Mouse (Mus musculus) small intestine, adult 2 months (tissue): ENCODE data around the gene Batf. TPM values are rescaled to one million over a fixed set of nuclear protein-coding genes. Genes with fewer than 3 reads are reported as not detected.

Experiments
- H3K27ac ChIP-seq: fragments of 200-500 bp; 2 replicates; pipeline ENCODE4 v1.5.1; 2012; ENCODE audit warnings: low read depth, low read length, control low read depth, inconsistent platforms; ENCODE audit not compliant: insufficient read depth
- H3K27me3 ChIP-seq: fragments of 200-500 bp; 2 replicates; pipeline ENCODE4 v1.6.1; 2012; ENCODE audit warnings: mild to moderate bottlenecking, moderate library complexity, low read length, inconsistent platforms; ENCODE audit not compliant: control insufficient read depth, insufficient read depth
- H3K36me3 ChIP-seq: fragments of 200-500 bp; 2 replicates; pipeline ENCODE4 v1.6.1; 2012; ENCODE audit warnings: mild to moderate bottlenecking, low read length, control low read depth, inconsistent platforms; ENCODE audit not compliant: control insufficient read depth, insufficient read depth
- H3K4me1 ChIP-seq: fragments of 200-500 bp; 2 replicates; pipeline ENCODE4 v1.6.1; 2012; ENCODE audit warnings: low read length, inconsistent platforms, mixed read lengths; ENCODE audit not compliant: control insufficient read depth, insufficient read depth, insufficient read length
- H3K4me3 ChIP-seq: fragments of 200-500 bp; 2 replicates; pipeline ENCODE4 v1.5.1; 2012; ENCODE audit warnings: low read depth, mild to moderate bottlenecking, control low read depth, inconsistent platforms, low read length, moderate library complexity
- CTCF ChIP-seq: fragments of 200-500 bp; IDR thresholded peaks from 2 replicates; pipeline ENCODE4 v1.5.1; 2012; ENCODE audit warnings: low read depth, mild to moderate bottlenecking, control low read depth, inconsistent platforms, low read length, moderate library complexity, mixed read lengths; ENCODE audit not compliant: insufficient replicate concordance, insufficient read length; ENCODE audit errors: extremely low read depth
- POLR2A ChIP-seq: fragments of 200-500 bp; IDR thresholded peaks from 2 replicates; pipeline ENCODE4 v1.6.1; 2012; ENCODE audit warnings: low read depth, mild to moderate bottlenecking, control low read depth, inconsistent platforms, low read length, moderate library complexity
- WGBS: fragments of 180-500 bp; shearing (Covaris S2); methylation state at CpG from one replicate; pipeline ENCODE4 v1.1.7; 2018; 5-methylcytosine and 5-hydroxymethylcytosine counted together
- polyA plus RNA-seq: library from polyadenylated mRNA; depleted of rRNA; stranded (reverse); fragments of >200 nt; gene quantifications from 2 replicates; pipeline ENCODE4 v1.2.3, GENCODE M21; 2012; rRNA removed

Batf gene
- 4.2 and 7.1 TPM in 2 replicates for polyA plus RNA-seq

- H3K4me1 ChIP-seq, result no peaks in the 10 kb centered on the region
- H3K27me3 ChIP-seq, result no peaks in the 10 kb centered on the region
- WGBS, result 28% methylated on average over 22 of the region's 22 CpGs
- TF ChIP-seq POLR2A (0 out of 2 replicates have a peak, but pooled peaks have one; percentile 9), CTCF (no peak)
- peak within 1 kb of the TSS; percentile 90 for H3K4me3 ChIP-seq
- H3K36me3 ChIP-seq, result no peaks in the 10 kb centered on the region
- H3K27ac ChIP-seq, result peak within 1 kb of the TSS; percentile 68
Observed at GRCm38 (mm10) chr12:85686466-85687216, at the start of gene Batf. Batf (plus strand) TSS chr12:85686669.

DNA sequence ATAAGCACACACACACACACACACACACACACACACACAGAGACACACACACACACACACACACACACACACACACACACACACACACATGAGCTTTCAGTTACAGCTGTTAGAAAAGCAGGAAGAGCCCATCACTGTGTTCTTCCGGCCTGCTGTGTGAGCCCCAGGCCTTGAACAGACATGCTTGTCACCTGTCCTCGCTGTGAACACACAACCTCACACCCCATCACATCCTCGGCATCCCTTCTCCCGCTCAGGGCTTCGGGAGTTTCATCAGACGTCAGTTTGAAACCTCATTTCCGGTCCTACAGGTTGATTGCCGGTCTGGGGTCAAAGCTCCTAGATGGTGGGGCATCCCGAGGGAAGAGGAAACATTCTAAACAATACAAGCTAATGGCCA lies 48.5 kb upstream of the Batf start:
- peaks cover 19% of the 10 kb centered on the region for H3K4me1 ChIP-seq
- 64% methylated on average over 9 of the region's 9 CpGs for WGBS
- H3K27ac ChIP-seq, result no peak overlapping the region
- peaks cover 5% of the 10 kb centered on the region; the same call in 1 of the 2 replicates for H3K36me3 ChIP-seq
- TF ChIP-seq CTCF, result no peak
- H3K27me3 ChIP-seq, result no peaks in the 10 kb centered on the region
- no peak overlapping the region for H3K4me3 ChIP-seq

DNA sequence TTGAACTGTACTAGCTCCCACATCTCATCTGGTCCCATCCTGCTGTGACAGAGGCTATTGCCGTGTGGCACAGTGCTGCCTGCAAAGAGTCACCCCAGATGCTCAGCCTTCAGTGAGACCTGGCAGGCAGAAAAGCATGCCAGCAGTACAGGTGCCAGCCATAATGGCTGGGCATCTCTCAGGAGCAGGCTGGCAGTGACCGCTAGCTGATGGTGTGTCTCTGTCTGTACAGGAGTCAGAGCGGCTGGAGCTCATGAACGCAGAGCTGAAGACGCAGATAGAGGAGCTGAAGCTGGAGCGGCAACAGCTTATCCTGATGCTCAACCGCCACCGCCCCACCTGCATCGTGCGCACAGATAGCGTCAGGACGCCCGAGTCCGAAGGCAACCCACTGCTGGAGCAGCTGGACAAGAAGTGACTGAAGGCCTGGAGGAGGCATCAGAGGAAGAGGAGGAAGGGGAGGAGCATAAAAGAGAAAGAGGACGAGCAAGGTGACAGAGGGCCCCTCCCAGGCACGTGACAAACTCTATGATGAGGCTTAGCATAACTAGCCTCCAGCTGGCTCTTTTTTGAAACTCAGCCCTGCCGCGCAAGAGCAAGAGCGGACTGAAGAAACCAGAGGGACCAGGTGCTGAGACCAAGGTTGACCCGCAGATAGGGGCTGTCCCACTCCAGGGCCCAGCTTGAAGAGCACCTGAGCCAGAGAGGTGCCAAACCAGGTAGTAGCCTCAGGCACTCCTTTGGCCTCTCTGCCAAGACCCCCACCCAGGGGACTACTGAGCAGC lies 47.7 kb upstream of the Batf start:
- WGBS, result 62% methylated on average over 20 of the region's 20 CpGs
- H3K27ac ChIP-seq, result no peak overlapping the region
- no peaks in the 10 kb centered on the region for H3K27me3 ChIP-seq
- no peak overlapping the region for H3K4me3 ChIP-seq
- TF ChIP-seq CTCF, result no peak
- TF ChIP-seq POLR2A, result no peak
- H3K4me1 ChIP-seq, result peaks cover 19% of the 10 kb centered on the region
- H3K36me3 ChIP-seq, result peaks cover 5% of the 10 kb centered on the region; the same call in 1 of the 2 replicates

DNA sequence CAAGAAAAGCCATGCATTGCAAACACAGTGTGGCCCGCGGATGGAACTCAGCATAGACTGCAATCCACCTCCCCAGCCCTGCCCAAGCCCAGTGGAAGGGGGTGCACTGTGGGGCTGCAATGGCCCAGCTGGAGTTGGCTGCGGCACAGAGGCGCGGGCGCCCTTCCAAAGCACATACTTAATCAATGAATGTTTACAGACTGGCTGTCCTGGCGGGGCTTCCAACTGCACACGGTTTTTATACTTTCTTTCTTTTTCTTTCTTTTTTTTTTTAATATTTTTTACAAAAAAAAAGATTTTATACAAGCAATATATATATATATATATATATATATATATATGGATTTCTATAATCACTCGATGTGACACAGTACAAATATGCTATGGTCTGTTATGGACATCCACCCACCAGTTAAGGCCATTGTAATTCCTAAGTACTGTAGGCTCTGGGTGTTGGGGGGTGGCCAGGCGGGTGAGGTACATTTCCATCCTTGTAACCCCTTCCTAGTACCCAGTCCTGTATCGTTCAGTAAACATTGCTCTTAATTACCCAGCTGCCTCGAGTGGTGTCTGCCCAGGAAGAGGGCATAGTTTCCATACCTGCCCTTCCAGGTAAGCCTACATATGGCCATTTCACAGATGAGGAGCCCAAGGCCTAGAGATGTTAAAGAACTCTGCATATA lies 47.0 kb upstream of the Batf start:
- H3K36me3 ChIP-seq, result peaks cover 5% of the 10 kb centered on the region; the same call in 1 of the 2 replicates
- 40% methylated on average over 12 of the region's 12 CpGs for WGBS
- H3K4me1 ChIP-seq, result peaks cover 19% of the 10 kb centered on the region
- H3K27ac ChIP-seq, result no peak overlapping the region
- H3K27me3 ChIP-seq, result no peaks in the 10 kb centered on the region
- no peak for TF ChIP-seq CTCF
- no peak for TF ChIP-seq POLR2A
- H3K4me3 ChIP-seq, result no peak overlapping the region

- H3K36me3 ChIP-seq, result peaks cover 5% of the 10 kb centered on the region; the same call in 1 of the 2 replicates
- H3K4me1 ChIP-seq, result peaks cover 19% of the 10 kb centered on the region
- TF ChIP-seq CTCF (no peak), POLR2A (no peak)
- H3K27me3 ChIP-seq, result no peaks in the 10 kb centered on the region
- 35% methylated on average over 10 of the region's 10 CpGs for WGBS
- H3K27ac ChIP-seq, result no peak overlapping the region
- no peak overlapping the region for H3K4me3 ChIP-seq
Observed at GRCm38 (mm10) chr12:85640852-85641563, 45.5 kb upstream of the Batf start.

- no peaks in the 10 kb centered on the region for H3K27me3 ChIP-seq
Observed at GRCm38 (mm10) chr12:85641564-85641931, 44.9 kb upstream of the Batf start.

More at GRCm38 (mm10) chr12:85641564-85641931, 44.9 kb upstream of the Batf start:
- WGBS, result 47% methylated on average over 4 of the region's 4 CpGs
- Histone ChIP-seq H3K4me3 (no peak overlapping the region), H3K27ac (no peak overlapping the region), H3K4me1 (peaks cover 19% of the 10 kb centered on the region), H3K36me3 (peaks cover 5% of the 10 kb centered on the region; the same call in 1 of the 2 replicates)
- TF ChIP-seq POLR2A (no peak), CTCF (no peak)
